Mouse (Mus musculus): ENCODE results near the gene Birc6. TPM values are rescaled to one million over a fixed set of nuclear protein-coding genes. Genes with fewer than 3 reads are reported as not detected.

The Birc6 gene
- polyA plus RNA-seq, 1 experiment, result 35.7 TPM

GRCm38 (mm10) chr17:74577173-74577572 lies 49.1 kb downstream of the Birc6 start:
- H3K27ac ChIP-seq (ENCODE audit: control insufficient read depth, insufficient read depth, low read depth, low read length, poor library complexity), result no peak overlapping the region
- 65% methylated on average over 5 of the region's 5 CpGs for WGBS
- TF ChIP-seq CTCF (IDR thresholded peaks at IDR 0.05; ENCODE audit: control insufficient read depth, insufficient read depth, low read length) (no peak), POLR2A (IDR thresholded peaks at IDR 0.05; ENCODE audit: borderline replicate concordance, control insufficient read depth, low read depth, low read length) (no peak)
- no peak overlapping the region for H3K4me3 ChIP-seq (replicated peaks; ENCODE audit: control insufficient read depth, low read depth, low read length)
- H3K4me1 ChIP-seq (ENCODE audit: control insufficient read depth, insufficient read depth, low read length), result no peaks in the 10 kb centered on the region

DNA sequence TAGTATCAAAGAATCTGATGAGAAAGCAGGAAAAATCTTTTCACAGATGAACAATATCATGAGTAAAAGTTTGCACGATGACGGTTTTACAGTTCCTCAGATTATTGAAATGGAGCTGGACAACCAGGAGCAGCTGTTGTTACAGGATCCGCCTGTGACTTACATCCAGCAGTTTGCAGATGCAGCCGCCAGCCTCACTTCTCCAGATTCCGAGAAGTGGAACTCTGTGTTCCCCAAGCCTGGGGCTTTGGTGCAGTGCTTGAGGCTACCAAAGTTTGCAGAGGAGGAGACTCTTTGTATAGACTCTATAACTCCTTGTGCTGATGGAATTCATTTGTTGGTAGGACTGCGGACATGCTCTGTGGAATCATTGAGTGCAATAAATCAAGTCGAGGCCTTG lies 51.5 kb downstream of the Birc6 start:
- Histone ChIP-seq H3K4me1 (ENCODE audit: control insufficient read depth, insufficient read depth, low read length) (no peaks in the 10 kb centered on the region), H3K4me3 (replicated peaks; ENCODE audit: control insufficient read depth, low read depth, low read length) (no peak overlapping the region), H3K27ac (ENCODE audit: control insufficient read depth, insufficient read depth, low read depth, low read length, poor library complexity) (no peak overlapping the region)
- TF ChIP-seq CTCF (IDR thresholded peaks at IDR 0.05; ENCODE audit: control insufficient read depth, insufficient read depth, low read length) (no peak), POLR2A (IDR thresholded peaks at IDR 0.05; ENCODE audit: borderline replicate concordance, control insufficient read depth, low read depth, low read length) (no peak)
- 95% methylated on average over 7 of the region's 7 CpGs for WGBS

GRCm38 (mm10) chr17:74580738-74581137 lies 52.6 kb downstream of the Birc6 start:
- 54% methylated on average over 1 of the region's 1 CpGs for WGBS
- Histone ChIP-seq H3K4me1 (ENCODE audit: control insufficient read depth, insufficient read depth, low read length) (no peaks in the 10 kb centered on the region), H3K27ac (ENCODE audit: control insufficient read depth, insufficient read depth, low read depth, low read length, poor library complexity) (no peak overlapping the region), H3K4me3 (replicated peaks; ENCODE audit: control insufficient read depth, low read depth, low read length) (no peak overlapping the region)
- TF ChIP-seq POLR2A (IDR thresholded peaks at IDR 0.05; ENCODE audit: borderline replicate concordance, control insufficient read depth, low read depth, low read length), result no peak
- TF ChIP-seq CTCF (IDR thresholded peaks at IDR 0.05; ENCODE audit: control insufficient read depth, insufficient read depth, low read length), result no peak

- Histone ChIP-seq H3K4me1 (ENCODE audit: control insufficient read depth, insufficient read depth, low read length) (no peaks in the 10 kb centered on the region), H3K27ac (ENCODE audit: control insufficient read depth, insufficient read depth, low read depth, low read length, poor library complexity) (no peak overlapping the region), H3K4me3 (replicated peaks; ENCODE audit: control insufficient read depth, low read depth, low read length) (no peak overlapping the region)
- TF ChIP-seq CTCF (IDR thresholded peaks at IDR 0.05; ENCODE audit: control insufficient read depth, insufficient read depth, low read length) (no peak), POLR2A (IDR thresholded peaks at IDR 0.05; ENCODE audit: borderline replicate concordance, control insufficient read depth, low read depth, low read length) (no peak)
- WGBS, result 94% methylated on average over 3 of the region's 3 CpGs
These were observed 58.7 kb downstream of the Birc6 start for GRCm38 (mm10) chr17:74586768-74587167.

DNA sequence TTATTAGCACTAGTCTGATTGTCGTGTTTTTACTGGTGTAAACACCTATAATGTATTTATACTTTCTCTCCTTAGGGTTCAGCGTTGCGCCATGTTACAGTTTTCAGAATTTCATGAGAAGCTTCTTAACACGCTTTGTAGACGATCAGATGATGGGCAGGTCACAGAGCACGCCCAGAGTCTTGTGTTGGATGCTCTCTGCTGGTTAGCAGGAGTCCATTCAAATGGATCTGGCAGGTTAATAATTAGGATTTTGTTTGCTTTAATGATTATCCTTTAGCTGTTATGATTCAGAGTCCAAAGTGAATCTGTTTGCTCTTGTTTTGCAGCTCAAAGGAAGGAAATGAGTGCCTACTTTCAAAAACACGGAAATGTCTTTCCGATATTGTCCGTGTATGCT lies 70.8 kb downstream of the Birc6 start:
- TF ChIP-seq POLR2A (IDR thresholded peaks at IDR 0.05; ENCODE audit: borderline replicate concordance, control insufficient read depth, low read depth, low read length) (no peak), CTCF (IDR thresholded peaks at IDR 0.05; ENCODE audit: control insufficient read depth, insufficient read depth, low read length) (no peak)
- Histone ChIP-seq H3K4me3 (replicated peaks; ENCODE audit: control insufficient read depth, low read depth, low read length) (no peak overlapping the region), H3K27ac (ENCODE audit: control insufficient read depth, insufficient read depth, low read depth, low read length, poor library complexity) (no peak overlapping the region), H3K4me1 (ENCODE audit: control insufficient read depth, insufficient read depth, low read length) (no peaks in the 10 kb centered on the region)
- 96% methylated on average over 9 of the region's 9 CpGs for WGBS

DNA sequence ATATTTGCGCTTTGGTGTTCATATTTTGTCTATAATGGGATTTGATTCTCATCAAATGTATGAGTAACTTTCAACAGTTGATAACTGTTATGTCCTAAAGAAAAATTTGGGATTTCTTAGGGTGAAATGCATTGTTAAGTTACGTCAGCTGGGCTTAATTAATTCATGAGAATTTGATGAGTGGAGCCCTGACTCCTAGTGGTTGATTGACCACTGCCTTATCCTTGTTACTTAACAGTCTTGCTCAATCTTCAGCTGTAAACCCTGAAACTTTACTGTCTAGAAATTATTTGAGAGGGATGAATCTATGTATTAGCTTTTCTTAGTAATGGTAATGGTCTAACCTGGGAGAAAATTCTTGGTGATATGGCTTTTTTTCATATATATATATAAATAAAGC lies 71.3 kb downstream of the Birc6 start:
- WGBS, result 93% methylated on average over 2 of the region's 2 CpGs
- H3K4me1 ChIP-seq (ENCODE audit: control insufficient read depth, insufficient read depth, low read length), result no peaks in the 10 kb centered on the region
- no peak overlapping the region for H3K27ac ChIP-seq (ENCODE audit: control insufficient read depth, insufficient read depth, low read depth, low read length, poor library complexity)
- TF ChIP-seq POLR2A (IDR thresholded peaks at IDR 0.05; ENCODE audit: borderline replicate concordance, control insufficient read depth, low read depth, low read length), result no peak
- H3K4me3 ChIP-seq (replicated peaks; ENCODE audit: control insufficient read depth, low read depth, low read length), result no peak overlapping the region

DNA sequence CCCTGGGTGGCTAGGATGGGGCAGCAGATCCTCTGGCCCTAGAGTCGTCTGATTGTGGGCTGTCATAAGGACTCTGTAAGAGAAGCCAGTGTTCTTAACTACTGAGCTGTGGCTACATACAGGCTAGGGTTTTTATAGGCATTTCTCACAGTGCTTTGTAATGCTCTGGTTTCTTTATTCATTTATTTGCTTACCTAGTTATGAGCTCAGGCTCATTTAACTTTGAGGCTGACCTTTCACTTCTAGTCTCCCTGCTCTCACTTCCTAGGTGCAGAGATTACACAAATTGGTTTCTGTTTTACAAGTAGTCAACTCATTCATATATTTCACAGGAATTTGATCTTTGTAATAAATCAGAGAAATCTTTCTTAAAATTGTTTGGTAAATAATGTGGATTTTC lies 73.1 kb downstream of the Birc6 start:
- TF ChIP-seq CTCF (IDR thresholded peaks at IDR 0.05; ENCODE audit: control insufficient read depth, insufficient read depth, low read length) (no peak), POLR2A (IDR thresholded peaks at IDR 0.05; ENCODE audit: borderline replicate concordance, control insufficient read depth, low read depth, low read length) (no peak)
- 90% methylated on average over 1 of the region's 1 CpGs for WGBS
- Histone ChIP-seq H3K4me3 (replicated peaks; ENCODE audit: control insufficient read depth, low read depth, low read length) (no peak overlapping the region), H3K4me1 (ENCODE audit: control insufficient read depth, insufficient read depth, low read length) (no peaks in the 10 kb centered on the region), H3K27ac (ENCODE audit: control insufficient read depth, insufficient read depth, low read depth, low read length, poor library complexity) (no peak overlapping the region)

DNA sequence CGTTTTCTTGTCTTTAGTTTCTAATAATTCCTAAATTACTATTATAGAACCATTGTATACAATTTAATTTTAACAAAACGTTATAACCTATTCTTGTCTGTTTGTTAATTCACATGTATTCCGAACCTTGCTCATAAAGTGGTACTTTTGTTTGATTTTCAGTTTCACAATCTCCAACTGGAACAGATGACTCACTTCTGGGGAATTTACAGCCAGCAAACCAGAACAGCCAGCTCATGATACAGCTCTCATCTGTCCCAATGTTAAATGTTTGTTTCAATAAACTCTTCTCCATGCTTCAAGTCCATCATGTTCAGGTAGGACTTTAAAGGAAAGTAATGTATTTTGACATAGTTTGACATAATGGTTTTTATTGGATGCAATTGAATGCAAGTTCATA lies 102.7 kb downstream of the Birc6 start:
- 85% methylated on average over 3 of the region's 3 CpGs for WGBS
- Histone ChIP-seq H3K4me1 (ENCODE audit: control insufficient read depth, insufficient read depth, low read length) (no peaks in the 10 kb centered on the region), H3K4me3 (replicated peaks; ENCODE audit: control insufficient read depth, low read depth, low read length) (no peak overlapping the region), H3K27ac (ENCODE audit: control insufficient read depth, insufficient read depth, low read depth, low read length, poor library complexity) (no peak overlapping the region)
- no peak for TF ChIP-seq CTCF (IDR thresholded peaks at IDR 0.05; ENCODE audit: control insufficient read depth, insufficient read depth, low read length)
- TF ChIP-seq POLR2A (IDR thresholded peaks at IDR 0.05; ENCODE audit: borderline replicate concordance, control insufficient read depth, low read depth, low read length), result no peak

GRCm38 (mm10) chr17:74642445-74642844 lies 114.3 kb downstream of the Birc6 start:
- no peaks in the 10 kb centered on the region for H3K4me1 ChIP-seq (ENCODE audit: control insufficient read depth, insufficient read depth, low read length)
- no peak overlapping the region for H3K27ac ChIP-seq (ENCODE audit: control insufficient read depth, insufficient read depth, low read depth, low read length, poor library complexity)
- no peak overlapping the region for H3K4me3 ChIP-seq (replicated peaks; ENCODE audit: control insufficient read depth, low read depth, low read length)
- TF ChIP-seq POLR2A (IDR thresholded peaks at IDR 0.05; ENCODE audit: borderline replicate concordance, control insufficient read depth, low read depth, low read length), result no peak
- TF ChIP-seq CTCF (IDR thresholded peaks at IDR 0.05; ENCODE audit: control insufficient read depth, insufficient read depth, low read length), result no peak

All from bone marrow, adult 2 months (tissue).